Mouse (Mus musculus) liver (tissue): ENCODE results near the gene Gm10770.
"Not testable (repeated sequence)": the region's sequence is repeated elsewhere in the genome, so short reads cannot be mapped to it uniquely, and the experiment has no call there.

Experiments used
- DNase-seq: peaks from one replicate; pipeline ENCODE4 v3.0.0-alpha.2; 2020; ENCODE audit warnings: mixed read lengths

The Gm10770 gene

GRCm38 (mm10) chr2:150179579-150179978 is at the start of gene Gm10770:
Gm10770 (minus strand) TSS chr2:150179679.
- DNase-seq = not testable (repeated sequence)

- DNase-seq = not testable (repeated sequence)
Measured at GRCm38 (mm10) chr2:150223263-150223662, 43.8 kb upstream of the Gm10770 start.

GRCm38 (mm10) chr2:150218363-150218725 is 38.9 kb upstream of the Gm10770 start:
- not testable (repeated sequence) for DNase-seq

GRCm38 (mm10) chr2:150217600-150218362 is 38.3 kb upstream of the Gm10770 start, which contains the start of gene Zfp937:
Zfp937 (plus strand) TSS chr2:150218073.
- DNase-seq = peak; percentile 17

- not testable (repeated sequence) for DNase-seq
Measured at GRCm38 (mm10) chr2:150181570-150181999, 2.1 kb upstream of the Gm10770 start, which contains the start of gene Gm14139. Gm14139 (plus strand) TSS chr2:150181755.

GRCm38 (mm10) chr2:150181046-150181445 is 1.6 kb upstream of the Gm10770 start:
- not testable (repeated sequence) for DNase-seq

- DNase-seq = no peak
Measured at GRCm38 (mm10) chr2:150173833-150174232, 5.6 kb downstream of the Gm10770 start.

GRCm38 (mm10) chr2:150166703-150167102 is 12.8 kb downstream of the Gm10770 start:
- DNase-seq = no peak

GRCm38 (mm10) chr2:150136435-150136897 is 43.0 kb downstream of the Gm10770 start, which contains the start of gene Zfp120:
Zfp120 (minus strand) TSS chr2:150136708.
- DNase-seq = peak; percentile 82

- DNase-seq = no peak
Measured at GRCm38 (mm10) chr2:150132773-150133172, 46.7 kb downstream of the Gm10770 start.

GRCm38 (mm10) chr2:150132002-150132401 is 47.5 kb downstream of the Gm10770 start:
- DNase-seq = peak; percentile 7
